Mouse (Mus musculus): ENCODE data around the gene Mier2.

The Mier2 gene

DNA sequence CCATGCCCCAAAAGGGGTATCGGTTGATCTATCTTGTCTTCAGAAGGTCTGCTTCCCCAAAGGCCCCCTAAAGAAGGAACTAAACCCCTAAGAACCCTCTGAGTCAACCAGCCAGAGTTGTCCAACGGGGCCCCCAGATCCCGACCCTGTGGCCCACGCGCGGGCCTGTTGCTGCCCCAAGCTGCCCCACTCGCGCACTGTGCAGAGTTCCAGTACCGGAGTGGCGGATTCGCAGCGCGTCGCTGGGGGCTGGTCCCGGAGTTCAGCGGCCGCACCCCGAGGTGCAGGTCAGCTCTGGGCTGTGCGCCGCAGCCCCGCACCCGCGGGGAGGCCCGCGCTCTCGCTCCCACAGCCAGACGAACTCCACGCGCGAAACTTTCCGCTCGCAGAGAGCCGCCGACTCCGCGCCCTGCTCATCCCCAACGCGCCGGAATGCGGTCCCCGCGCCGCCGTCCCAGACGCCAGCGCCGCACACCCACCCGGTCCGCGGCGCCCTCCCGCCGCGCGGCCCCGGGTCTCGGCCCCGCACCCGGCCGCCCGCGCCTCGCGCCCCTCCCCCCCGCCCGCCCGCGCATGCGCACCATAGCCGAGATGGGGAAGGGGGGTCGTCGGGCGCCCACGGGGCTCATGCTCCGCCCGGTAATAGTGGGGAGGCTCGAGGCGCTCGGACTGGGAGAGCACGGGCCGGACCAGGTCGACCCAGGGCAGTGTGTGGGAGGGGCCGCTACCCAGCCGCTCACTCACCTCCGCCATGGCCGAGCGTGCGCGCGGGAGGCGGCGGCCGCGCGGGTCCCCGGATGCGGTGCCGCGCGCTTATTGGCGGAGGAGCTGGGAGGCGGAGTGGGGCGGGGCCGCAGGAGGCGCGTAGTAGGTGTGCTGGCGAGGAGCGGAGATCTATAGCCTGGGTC, at the start of gene Mier2:
Mier2 (minus strand) TSS at position 870 of the 908 bp plus-strand sequence.
- in situ Hi-C loops (cut with MboI, MseI) = no loop called here

DNA sequence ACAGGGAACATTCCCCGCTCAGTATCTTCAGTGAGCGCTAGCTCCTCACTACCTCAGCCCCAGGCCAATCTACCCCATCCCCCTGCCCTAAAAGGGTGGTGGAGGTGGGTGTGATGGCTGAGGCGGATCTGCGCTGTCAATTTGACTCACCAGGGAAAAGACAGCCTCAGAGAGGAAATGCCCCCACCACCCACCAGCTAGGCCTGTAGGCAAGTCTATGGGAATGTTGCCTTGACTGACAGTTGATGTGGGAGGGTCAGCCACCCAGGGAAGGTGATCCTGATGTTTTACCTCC, 42.9 kb upstream of the Mier2 start:
- in situ Hi-C loops (cut with MboI, MseI) = loop anchor here in 1 of 2 experiments (10.0 kb wide), 1 partner anchor 57 kb away; no protein-coding TSS in a partner anchor

DNA sequence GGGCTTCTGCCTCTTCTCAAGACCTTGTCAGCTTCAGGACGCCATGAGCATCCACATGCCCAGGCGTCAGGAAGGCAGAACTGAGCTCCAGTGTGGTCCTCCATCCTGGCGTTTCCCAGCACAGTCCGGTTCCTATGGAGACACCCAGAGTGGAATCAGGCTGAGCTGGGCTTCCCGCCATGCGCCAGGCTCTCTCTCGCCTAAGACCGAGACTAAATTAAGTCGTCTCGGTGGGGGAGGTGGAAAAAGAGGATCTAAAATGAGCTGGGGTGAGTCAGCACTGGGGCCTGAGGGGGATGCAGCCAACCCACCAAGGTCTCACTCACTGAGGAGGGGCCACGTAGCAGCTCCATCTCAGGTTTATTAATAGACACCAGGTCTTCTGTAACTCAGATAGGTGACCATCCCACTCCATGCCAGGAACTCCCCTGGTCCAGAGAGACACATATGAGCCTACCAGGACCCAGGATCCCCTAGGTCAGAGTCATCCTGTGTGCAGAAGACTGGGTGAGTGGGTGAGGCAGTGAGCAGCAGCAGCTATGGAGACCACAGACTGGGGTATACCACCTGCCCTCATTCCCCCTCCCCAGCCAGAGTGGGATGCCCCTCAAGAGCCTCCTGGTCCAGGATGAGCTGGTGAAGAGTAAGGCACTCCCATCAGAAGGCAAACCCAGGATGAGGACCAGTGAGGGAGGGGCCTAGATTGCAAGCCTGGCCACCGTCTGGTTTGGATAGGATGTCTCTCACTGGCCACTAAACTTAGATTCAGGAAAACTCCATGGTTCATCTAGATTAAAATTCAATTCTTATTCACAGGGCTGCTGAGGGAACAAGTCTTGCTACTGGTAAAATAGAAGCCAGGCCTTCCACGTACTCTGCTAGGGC, 42.3 kb upstream of the Mier2 start:
- in situ Hi-C loops (cut with MboI, MseI) = loop anchor here in 1 of 2 experiments (10.0 kb wide), 1 partner anchor 58 kb away; no protein-coding TSS in a partner anchor

DNA sequence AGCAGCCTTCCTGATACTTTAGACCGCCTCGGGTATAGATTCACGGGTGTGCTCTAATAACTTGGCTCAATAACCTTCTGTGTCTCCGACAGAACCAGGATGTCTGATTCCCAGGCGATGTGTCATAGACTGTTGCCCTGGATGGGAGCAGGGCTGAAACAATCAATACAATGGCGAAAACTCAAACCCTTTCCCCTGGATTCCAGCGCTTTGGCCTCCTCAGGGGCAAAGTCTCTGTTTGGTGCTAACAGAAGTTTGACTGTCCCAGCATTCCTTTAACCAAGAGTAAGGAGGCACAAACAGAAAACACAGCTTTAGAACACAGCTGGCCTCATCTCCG, 40.6 kb upstream of the Mier2 start:
- in situ Hi-C loops (cut with MboI, MseI) = loop anchor here in 1 of 2 experiments (10.0 kb wide), 1 partner anchor 59 kb away; no protein-coding TSS in a partner anchor

DNA sequence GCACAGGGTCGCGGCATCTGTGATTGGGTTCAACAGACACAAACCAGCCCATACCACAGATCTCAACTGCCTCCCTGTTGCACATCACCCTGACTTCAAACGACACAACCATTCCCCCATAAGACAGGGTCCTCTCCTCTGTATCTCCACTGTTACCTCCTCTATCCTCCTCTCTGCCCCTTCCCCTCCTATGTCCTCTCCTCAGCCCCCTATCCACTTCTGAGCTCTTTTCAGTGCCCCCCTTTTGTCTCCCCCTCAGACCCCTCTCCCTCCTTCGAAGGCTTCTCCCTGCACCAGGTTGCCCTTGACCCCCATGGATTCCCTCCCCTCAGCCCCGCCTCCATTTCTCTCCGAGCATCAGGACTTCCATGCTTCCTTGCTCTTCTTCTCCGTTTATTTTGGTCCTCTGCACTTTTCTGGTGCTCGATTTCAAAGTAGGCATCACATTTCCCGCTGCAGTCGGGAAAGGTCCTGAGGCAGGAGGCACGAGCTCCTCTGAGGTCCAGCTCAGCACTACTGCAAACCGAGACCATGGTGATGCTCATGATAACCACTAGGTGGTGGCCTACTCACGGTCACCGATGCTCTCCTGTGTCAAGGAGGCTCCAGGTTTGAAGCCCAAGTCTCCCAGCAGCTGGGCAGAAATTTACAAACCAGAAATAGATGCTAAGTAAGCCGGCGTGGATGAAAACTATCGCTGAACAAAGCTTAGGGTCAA, 40.0 kb upstream of the Mier2 start:
- in situ Hi-C loops (cut with MboI, MseI) = loop anchor here in 1 of 2 experiments (10.0 kb wide), 1 partner anchor 60 kb away; no protein-coding TSS in a partner anchor

DNA sequence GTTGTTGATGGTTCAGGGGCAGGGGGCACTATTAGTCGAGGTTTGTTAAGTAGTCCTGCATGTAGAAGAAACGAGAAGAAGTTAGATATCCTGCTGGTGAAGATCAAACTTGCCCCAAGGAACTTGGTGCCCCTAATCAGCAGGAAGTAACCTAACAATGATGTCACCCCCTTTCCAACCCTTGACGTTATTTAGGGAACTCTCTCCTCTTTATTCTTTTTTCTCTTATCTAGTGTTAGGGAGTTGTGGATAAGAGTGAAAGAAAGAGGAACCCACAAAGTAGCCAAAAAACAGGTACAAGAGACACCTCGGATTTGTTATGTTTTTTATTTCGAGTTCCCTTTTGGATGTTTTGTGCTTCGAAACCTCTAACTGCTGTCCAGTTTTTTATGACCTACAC, 39.1 kb upstream of the Mier2 start:
- in situ Hi-C loops (cut with MboI, MseI) = loop anchor here in 1 of 2 experiments (10.0 kb wide), 1 partner anchor 61 kb away; no protein-coding TSS in a partner anchor

DNA sequence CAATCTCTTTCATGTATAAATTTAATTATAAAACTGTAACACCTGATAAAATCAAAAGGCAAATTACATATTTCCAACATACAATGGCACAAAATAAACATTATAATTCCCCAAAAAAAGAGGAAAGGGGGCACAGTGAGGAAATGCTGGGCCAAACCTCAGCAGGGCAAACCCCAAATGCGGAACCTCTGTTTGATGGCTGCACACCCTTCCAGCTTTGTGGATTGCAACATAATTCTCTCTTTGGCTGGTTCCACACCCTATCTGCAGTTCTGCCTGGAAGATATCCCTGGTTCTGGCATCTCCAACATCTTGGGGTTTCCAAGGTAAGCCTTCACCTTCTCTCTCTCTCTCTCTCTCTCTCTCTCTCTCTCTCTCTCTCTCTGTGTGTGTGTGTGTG, 35.7 kb upstream of the Mier2 start:
- in situ Hi-C loops (cut with MboI, MseI) = loop anchor here in 1 of 2 experiments (10.0 kb wide), 1 partner anchor 64 kb away; no protein-coding TSS in a partner anchor

DNA sequence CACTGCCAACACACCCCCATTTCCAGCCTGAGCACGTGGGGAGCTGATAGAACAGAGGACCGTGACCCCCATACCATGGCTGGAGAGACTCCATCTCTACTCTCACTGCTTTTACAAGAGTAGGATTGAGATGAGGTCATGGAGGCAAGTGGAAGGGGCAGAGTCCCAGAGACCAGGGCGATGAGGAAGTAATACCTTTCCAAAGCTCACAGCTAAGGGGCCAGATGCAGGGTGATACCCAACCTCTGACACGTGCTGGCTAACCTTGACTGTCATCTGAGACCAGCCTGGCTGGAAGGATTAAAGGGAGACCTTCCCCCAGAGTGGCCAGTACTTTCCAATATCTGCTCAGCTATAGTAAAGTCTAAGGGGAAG, 32.7 kb upstream of the Mier2 start:
- in situ Hi-C loops (cut with MboI, MseI) = no loop called here

DNA sequence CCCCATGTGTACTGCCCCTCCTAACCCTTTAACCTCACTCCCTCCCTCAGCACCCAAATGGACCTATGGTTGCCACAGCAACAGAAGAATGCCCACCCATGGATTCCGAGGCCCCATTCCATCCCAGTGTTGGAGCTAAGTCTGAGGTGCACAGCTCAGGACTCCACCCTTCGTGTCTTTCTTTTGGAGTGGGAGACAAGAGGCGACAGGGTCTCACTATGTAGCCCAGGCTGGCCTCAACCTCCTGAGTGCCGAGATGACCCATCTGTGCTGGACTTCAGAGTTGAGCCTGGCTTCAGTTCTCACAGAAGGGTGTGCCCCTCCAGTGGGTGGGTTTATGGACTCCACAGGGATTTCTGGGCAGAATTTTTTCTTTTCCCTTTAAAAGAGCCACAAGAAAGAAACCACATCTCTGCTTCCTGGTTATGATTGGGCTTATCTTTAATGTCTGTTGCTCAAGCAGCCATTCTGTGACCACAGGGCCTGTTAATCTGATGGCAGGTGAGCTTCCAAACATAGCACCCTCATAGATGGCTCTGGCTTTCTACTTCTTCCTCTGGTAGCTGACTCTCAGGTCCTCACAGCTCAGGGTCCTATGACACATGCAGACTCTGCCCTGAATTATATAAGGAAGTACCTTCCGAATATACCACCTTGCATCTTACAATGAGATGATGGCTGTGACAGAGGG, 32.2 kb upstream of the Mier2 start, which contains the start of gene Theg:
Theg (minus strand) TSS at position 271 of the 691 bp plus-strand sequence.
- in situ Hi-C loops (cut with MboI, MseI) = no loop called here

DNA sequence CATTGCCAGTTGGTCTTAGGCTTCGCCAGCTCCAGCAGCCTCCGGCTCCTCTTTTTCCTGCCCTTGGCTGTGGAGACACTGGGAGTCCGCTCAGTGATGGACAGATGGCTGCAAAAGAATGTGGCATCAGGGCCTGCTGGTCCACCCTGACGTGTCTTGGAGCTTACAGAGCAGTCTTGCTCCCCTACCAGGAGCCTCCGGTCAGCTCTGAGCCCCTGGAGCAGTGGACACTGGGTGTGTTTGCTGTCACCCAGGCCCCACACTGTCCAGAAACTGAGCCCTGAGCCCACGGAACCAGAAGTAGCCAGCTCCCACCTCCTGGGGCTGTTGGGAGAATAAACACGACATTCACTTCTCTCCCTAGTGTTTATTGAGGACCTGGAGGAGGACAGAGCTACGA, 31.2 kb upstream of the Mier2 start:
- in situ Hi-C loops (cut with MboI, MseI) = no loop called here

DNA sequence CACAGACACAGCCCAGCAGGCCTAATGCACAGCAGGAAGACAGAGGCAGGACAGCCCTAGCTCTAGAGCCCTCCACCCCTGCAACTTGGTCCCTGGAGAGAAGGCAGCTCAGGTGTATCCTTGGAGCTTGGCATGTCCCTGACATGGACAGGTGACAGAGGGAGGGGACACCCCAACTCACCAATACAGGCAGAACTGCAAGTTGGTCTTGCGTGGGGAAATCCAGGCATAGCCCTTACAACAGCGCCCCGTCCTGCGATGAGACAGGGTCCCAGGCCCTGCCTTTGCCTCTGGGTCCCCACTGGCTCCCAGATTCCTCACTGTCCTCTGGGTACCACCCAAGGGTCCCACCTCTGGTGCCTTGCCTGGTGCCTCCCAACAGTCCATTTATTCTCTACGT, 30.7 kb upstream of the Mier2 start:
- in situ Hi-C loops (cut with MboI, MseI) = no loop called here

DNA sequence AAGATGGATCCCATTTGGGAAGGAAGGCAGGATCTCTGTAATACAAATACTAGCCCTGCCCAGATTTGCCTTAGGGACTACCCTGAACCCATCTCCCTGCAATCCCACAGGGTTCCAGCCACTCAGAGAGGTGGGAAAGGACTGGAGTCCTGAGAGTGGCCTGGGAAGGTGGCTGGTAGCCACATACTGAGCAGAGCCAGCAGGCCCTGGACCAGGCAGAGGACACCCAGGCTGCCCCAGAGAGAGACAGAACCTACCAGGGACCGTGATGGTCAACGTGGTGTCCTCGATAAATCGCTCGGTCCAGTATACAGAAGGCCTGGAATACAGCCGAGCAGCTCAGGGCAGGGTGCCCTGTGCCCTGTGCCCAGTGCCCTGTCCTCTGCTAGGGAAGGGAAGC, 30.1 kb upstream of the Mier2 start:
- in situ Hi-C loops (cut with MboI, MseI) = no loop called here

DNA sequence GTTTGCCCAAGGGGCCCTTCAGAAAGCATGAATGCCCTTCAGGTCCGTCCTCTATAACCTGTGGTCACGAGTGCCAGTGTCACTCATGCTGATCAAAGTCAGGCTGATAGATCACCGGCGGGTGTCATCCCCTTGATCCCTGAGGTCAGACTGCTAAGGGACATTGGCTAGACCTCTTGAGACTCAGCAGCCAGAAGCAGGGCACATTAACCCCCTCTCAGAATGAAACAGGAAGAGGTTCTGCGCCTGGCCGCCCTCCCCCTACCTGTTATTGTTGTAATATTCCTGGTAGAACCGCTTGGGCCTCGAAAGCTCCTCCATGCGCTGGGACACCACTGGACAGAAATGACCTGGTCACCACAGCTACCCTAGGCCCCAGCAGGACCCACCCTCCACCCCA, 29.4 kb upstream of the Mier2 start:
- in situ Hi-C loops (cut with MboI, MseI) = no loop called here

DNA sequence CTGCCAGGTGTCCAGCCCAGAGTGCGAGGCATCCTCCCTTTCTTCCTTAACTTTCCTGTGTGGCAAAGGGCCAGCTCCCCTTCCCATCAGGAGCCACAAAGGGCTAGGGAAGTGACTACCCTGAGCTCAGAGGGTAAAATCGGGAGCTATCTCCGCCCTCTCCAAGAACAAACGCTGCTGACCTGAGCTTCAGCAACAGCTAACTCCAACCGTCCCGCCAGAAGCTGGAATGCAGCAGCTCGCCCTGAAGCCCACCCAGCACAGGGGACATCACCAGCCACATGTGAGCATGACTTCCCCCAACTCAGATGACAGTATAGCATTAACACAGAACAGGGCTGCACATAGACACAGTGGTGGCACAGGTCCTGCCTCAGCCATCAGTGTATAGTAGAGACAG, 29.0 kb upstream of the Mier2 start:
- in situ Hi-C loops (cut with MboI, MseI) = no loop called here

DNA sequence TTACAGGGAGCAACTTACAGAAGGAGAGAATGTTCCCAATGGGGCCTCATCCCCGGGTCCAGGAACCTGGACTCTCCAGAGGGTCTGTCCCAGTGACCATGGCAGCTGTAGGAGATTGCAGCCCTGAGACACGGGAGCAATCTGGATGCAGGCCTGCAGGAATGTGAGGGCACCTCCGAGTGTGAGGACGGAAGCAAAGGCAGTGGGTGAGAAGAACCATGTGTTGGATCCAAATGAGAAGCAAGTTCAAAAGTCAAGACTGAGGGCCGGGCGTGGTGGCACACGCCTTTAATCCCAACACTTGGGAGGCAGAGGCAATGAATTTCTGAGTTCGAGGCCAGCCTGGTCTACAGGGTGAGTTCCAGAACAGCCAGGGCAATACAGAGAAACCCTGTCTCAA, 26.5 kb upstream of the Mier2 start:
- in situ Hi-C loops (cut with MboI, MseI) = no loop called here

DNA sequence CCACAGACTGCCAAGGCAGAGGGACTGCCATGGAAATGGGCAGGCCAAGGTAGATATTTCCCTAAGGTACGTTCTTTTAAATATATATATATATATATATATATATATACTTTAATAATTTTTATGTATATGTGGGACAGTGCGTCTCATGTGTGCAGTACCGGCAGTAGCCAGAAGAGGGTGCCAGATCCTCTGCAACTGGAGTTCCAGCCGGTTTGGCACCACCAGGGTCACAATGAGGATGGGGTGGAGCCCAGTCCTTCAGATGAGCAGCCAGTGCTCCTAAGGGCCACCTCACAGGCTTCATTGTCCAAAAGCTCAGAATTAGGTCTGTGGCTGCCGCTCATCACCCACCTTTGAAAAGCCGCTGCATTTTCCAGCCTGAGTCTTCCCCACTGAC, 25.8 kb upstream of the Mier2 start:
- in situ Hi-C loops (cut with MboI, MseI) = no loop called here

DNA sequence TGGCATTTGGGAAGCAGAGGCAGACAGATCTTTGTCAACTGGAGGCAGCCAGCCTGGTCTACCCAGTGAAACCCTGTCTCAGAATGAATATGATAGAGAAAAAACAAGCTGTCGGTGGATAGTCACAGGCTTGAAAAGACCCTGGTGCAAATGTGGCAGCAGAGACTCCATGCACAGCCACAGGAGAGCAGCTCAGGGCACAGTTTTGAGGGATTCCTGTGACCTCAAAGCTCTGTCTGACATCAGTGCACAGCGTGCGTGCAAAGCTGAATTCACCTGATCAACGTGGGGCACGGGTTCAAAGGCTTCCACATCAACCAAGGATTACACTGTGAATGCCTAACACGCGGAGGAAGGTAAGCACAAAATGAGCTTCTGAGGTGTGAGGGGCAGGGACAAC, 25.4 kb upstream of the Mier2 start:
- in situ Hi-C loops (cut with MboI, MseI) = no loop called here

DNA sequence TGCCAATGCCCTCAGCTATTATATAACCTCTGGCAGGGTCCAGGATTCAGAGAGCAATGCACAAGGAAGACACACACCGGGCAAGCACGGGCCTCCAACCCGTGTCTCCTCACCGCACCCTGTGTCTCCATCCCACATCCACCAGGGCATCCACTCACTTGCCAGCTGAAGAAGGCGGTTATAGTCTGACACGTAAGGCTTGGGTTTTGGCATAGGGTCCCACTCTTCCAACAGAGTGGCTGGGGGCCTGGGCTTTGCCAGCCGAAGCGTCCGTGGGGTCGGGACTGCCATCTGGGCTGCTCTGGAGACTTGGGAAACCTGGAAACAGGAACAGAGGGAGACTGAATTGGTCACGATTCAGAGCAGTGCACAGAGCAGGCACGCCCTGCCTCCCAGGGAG, 24.8 kb upstream of the Mier2 start:
- in situ Hi-C loops (cut with MboI, MseI) = no loop called here

DNA sequence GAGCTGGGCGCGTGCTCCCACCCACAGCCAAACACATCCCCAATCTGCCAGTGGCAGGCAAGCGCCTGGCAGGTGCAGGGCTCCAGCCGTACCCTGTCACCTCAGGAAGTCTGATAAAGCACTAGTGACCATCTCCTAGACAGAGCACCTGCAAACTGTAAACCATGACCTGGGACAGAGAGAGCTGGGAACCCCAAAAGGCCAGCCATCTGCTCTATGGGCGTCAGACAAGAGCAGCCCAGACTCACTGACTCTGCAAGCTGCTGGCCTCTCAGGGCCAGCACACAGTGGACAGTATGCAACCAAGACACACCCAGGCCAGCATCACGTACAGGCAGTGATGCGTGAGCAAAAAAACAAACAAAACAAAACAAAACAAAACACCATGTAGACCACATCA, 23.9 kb upstream of the Mier2 start:
- in situ Hi-C loops (cut with MboI, MseI) = no loop called here

DNA sequence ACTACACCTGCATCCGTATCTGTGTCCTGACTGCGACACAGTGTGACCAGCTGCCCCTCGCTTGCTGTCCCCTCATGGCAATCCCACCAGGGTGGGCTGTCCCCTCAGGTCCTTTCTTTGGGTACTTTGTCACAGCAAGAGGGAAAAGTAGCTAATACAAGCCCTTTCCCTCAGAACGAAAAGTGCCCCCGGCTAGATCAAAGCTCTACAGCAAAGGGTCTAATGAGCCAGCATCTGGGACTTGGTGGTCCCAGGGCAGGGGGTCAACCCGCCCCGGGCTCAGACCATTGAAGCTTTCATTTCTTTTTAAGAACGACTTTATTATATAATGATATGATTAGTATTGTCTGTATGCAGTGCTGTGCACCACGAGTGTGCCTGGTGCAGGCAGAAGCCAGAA, 23.3 kb upstream of the Mier2 start:
- in situ Hi-C loops (cut with MboI, MseI) = no loop called here

DNA sequence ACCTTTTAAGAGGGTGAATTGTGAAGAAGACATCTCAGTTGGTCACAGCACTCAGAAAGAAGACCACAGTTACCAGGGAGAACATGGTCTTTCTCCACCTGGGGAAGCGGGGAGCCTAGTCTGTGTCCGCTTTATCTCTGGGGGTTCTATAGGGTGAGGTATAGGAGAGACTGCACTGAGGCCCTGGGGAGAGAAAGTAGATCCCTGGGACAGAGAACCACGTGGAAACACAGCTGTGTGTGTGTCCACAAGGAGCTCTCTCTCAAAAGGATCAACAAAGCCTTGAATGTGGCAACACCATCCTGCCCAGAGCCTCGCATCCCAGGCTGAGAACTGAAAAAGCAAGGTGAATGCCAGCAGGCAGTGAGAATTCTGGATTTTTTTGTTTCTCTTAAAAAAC, 22.4 kb upstream of the Mier2 start:
- in situ Hi-C loops (cut with MboI, MseI) = no loop called here

All from T-helper 17 cell (primary cell).